Mouse (Mus musculus) lung, embryonic 16.5 days (tissue): Measurements from ENCODE around the gene 1700113H08Rik. TPM values are rescaled to one million over a fixed set of nuclear protein-coding genes. Genes with fewer than 3 reads are reported as not detected.
A peak's percentile ranks its signal among the peaks of the same experiment; 100 is the strongest.

ENCODE experiments used
- ATAC-seq: fragments of 200-750 bp; cut with Nextera tagmentation; 2 replicates; pipeline ENCODE4 v1.8.0; 2017; ENCODE audit warnings: low read depth, mild to moderate bottlenecking, moderate library complexity
- H3K27ac ChIP-seq: fragments of 300-500 bp; sonication (generic); 2 replicates; pipeline ENCODE4 v1.5.1; 2014; ENCODE audit warnings: mild to moderate bottlenecking, control low read depth, low read length
- H3K27me3 ChIP-seq: fragments of 300-500 bp; sonication (generic); 2 replicates; pipeline ENCODE4 v1.6.1; 2014; ENCODE audit warnings: low read depth, low read length, mixed read lengths; ENCODE audit not compliant: control insufficient read depth, insufficient read depth
- H3K36me3 ChIP-seq: fragments of 300-500 bp; sonication (generic); 2 replicates; pipeline ENCODE4 v1.6.1; 2014; ENCODE audit warnings: low read length; ENCODE audit not compliant: control insufficient read depth, insufficient read depth
- H3K4me1 ChIP-seq: fragments of 300-500 bp; sonication (generic); replicated peaks from 2 replicates; pipeline ENCODE4 v1.6.1; 2014; ENCODE audit warnings: low read length, mixed read lengths; ENCODE audit not compliant: control insufficient read depth, insufficient read depth
- H3K4me2 ChIP-seq: fragments of 300-500 bp; sonication (generic); 2 replicates; pipeline ENCODE4 v1.6.1; 2014; ENCODE audit warnings: low read depth, low read length, control low read depth
- H3K4me3 ChIP-seq: fragments of 300-500 bp; sonication (generic); 2 replicates; pipeline ENCODE4 v1.5.1; 2014; ENCODE audit warnings: mild to moderate bottlenecking, low read length, control low read depth
- H3K9ac ChIP-seq: fragments of 300-500 bp; sonication (generic); 2 replicates; pipeline ENCODE4 v1.6.1; 2014; ENCODE audit warnings: low read length, control low read depth
- H3K9me3 ChIP-seq: fragments of 300-500 bp; sonication (generic); 2 replicates; pipeline ENCODE4 v1.6.1; 2016; ENCODE audit warnings: low read length; ENCODE audit not compliant: control insufficient read depth
- WGBS: fragments of 180-500 bp; shearing (Covaris S2); extraction: QIAGEN DNeasy Blood & Tissue Kit; methylation state at CpG from one replicate; pipeline ENCODE4 v1.1.7; 2014; 5-methylcytosine and 5-hydroxymethylcytosine counted together
- polyA plus RNA-seq: library from polyadenylated mRNA; unstranded; fragments of >200 nt; fragmentation: Nextera tagmentation; extraction: Ambion mirVana; gene quantifications from 2 replicates; pipeline ENCODE4 v1.2.1, GENCODE M21; 2015

1700113H08Rik gene
- polyA plus RNA-seq, 1 experiment from 2014 or later, result not detected

- Histone ChIP-seq H3K4me2 (no peak overlapping the region), H3K36me3 (no peaks in the 10 kb centered on the region), H3K4me3 (no peak overlapping the region), H3K27me3 (0 out of 2 replicates have a peak, but pooled peaks cover 2% of the 10 kb centered on the region), H3K9me3 (no peaks in the 10 kb centered on the region), H3K27ac (no peak overlapping the region), H3K9ac (no peak overlapping the region), H3K4me1 (no peaks in the 10 kb centered on the region)
- 81% methylated on average over 8 of the region's 8 CpGs for WGBS
- ATAC-seq, result no peak
Observed at GRCm38 (mm10) chr10:87032768-87033167, 25.1 kb upstream of the 1700113H08Rik start.

GRCm38 (mm10) chr10:87035866-87036265 is 22.0 kb upstream of the 1700113H08Rik start:
- Histone ChIP-seq H3K27me3 (0 out of 2 replicates have a peak, but pooled peaks cover 2% of the 10 kb centered on the region), H3K9me3 (no peaks in the 10 kb centered on the region), H3K36me3 (no peaks in the 10 kb centered on the region), H3K4me2 (no peak overlapping the region), H3K4me3 (no peak overlapping the region), H3K27ac (no peak overlapping the region), H3K4me1 (no peaks in the 10 kb centered on the region), H3K9ac (no peak overlapping the region)
- 68% methylated on average over 15 of the region's 15 CpGs for WGBS
- ATAC-seq, result no peak

- Histone ChIP-seq H3K27me3 (0 out of 2 replicates have a peak, but pooled peaks cover 2% of the 10 kb centered on the region), H3K27ac (no peak overlapping the region), H3K4me3 (no peak overlapping the region), H3K4me1 (no peaks in the 10 kb centered on the region), H3K36me3 (no peaks in the 10 kb centered on the region), H3K4me2 (no peak overlapping the region), H3K9ac (no peak overlapping the region), H3K9me3 (no peaks in the 10 kb centered on the region)
- WGBS, result 36% methylated on average over 14 of the region's 14 CpGs
- no peak for ATAC-seq
Observed at GRCm38 (mm10) chr10:87036271-87036703, 21.6 kb upstream of the 1700113H08Rik start.

- ATAC-seq, result no peak
- 0 out of 2 replicates have a peak, but pooled peaks cover 2% of the 10 kb centered on the region for H3K27me3 ChIP-seq
- H3K36me3 ChIP-seq, result no peaks in the 10 kb centered on the region
- no peak overlapping the region for H3K4me3 ChIP-seq
- WGBS, result 38% methylated on average over 5 of the region's 5 CpGs
- H3K4me2 ChIP-seq, result no peak overlapping the region
- no peak overlapping the region for H3K27ac ChIP-seq
- no peaks in the 10 kb centered on the region for H3K9me3 ChIP-seq
- no peaks in the 10 kb centered on the region for H3K4me1 ChIP-seq
- H3K9ac ChIP-seq, result no peak overlapping the region
Observed at GRCm38 (mm10) chr10:87037062-87037461, 20.8 kb upstream of the 1700113H08Rik start.

GRCm38 (mm10) chr10:87039340-87039739 is 18.5 kb upstream of the 1700113H08Rik start:
- Histone ChIP-seq H3K36me3 (no peaks in the 10 kb centered on the region), H3K9me3 (no peaks in the 10 kb centered on the region), H3K4me1 (no peaks in the 10 kb centered on the region), H3K27me3 (0 out of 2 replicates have a peak, but pooled peaks cover 2% of the 10 kb centered on the region), H3K9ac (no peak overlapping the region), H3K27ac (no peak overlapping the region), H3K4me3 (no peak overlapping the region), H3K4me2 (no peak overlapping the region)
- WGBS, result 77% methylated on average over 6 of the region's 6 CpGs
- no peak for ATAC-seq

- Histone ChIP-seq H3K9me3 (no peaks in the 10 kb centered on the region), H3K27ac (no peak overlapping the region), H3K36me3 (no peaks in the 10 kb centered on the region), H3K4me1 (no peaks in the 10 kb centered on the region), H3K4me3 (no peak overlapping the region), H3K9ac (no peak overlapping the region), H3K4me2 (no peak overlapping the region), H3K27me3 (0 out of 2 replicates have a peak, but pooled peaks cover 2% of the 10 kb centered on the region)
- ATAC-seq, result no peak
- WGBS, result 78% methylated on average over 3 of the region's 3 CpGs
Observed at GRCm38 (mm10) chr10:87039800-87040199, 18.0 kb upstream of the 1700113H08Rik start.

GRCm38 (mm10) chr10:87041265-87041664 is 16.6 kb upstream of the 1700113H08Rik start:
- H3K9ac ChIP-seq, result no peak overlapping the region
- no peaks in the 10 kb centered on the region; the same call in 1 of the 2 replicates for H3K4me1 ChIP-seq
- H3K27ac ChIP-seq, result no peak overlapping the region
- H3K9me3 ChIP-seq, result no peaks in the 10 kb centered on the region
- no peak overlapping the region for H3K4me2 ChIP-seq
- H3K27me3 ChIP-seq, result no peaks in the 10 kb centered on the region
- no peak for ATAC-seq
- H3K36me3 ChIP-seq, result no peaks in the 10 kb centered on the region
- 84% methylated on average over 7 of the region's 7 CpGs for WGBS
- H3K4me3 ChIP-seq, result no peak overlapping the region

- no peaks in the 10 kb centered on the region for H3K9me3 ChIP-seq
- no peak overlapping the region for H3K4me2 ChIP-seq
- no peak overlapping the region for H3K9ac ChIP-seq
- 36% methylated on average over 3 of the region's 3 CpGs for WGBS
- 0 out of 2 replicates have a peak, but pooled peaks have one; percentile 20 for ATAC-seq
- H3K27ac ChIP-seq, result no peak overlapping the region
- no peaks in the 10 kb centered on the region; the same call in 1 of the 2 replicates for H3K4me1 ChIP-seq
- H3K4me3 ChIP-seq, result no peak overlapping the region
- H3K36me3 ChIP-seq, result no peaks in the 10 kb centered on the region
- H3K27me3 ChIP-seq, result no peaks in the 10 kb centered on the region
Observed at GRCm38 (mm10) chr10:87045273-87045672, 12.6 kb upstream of the 1700113H08Rik start.

- no peak overlapping the region for H3K27ac ChIP-seq
- no peaks in the 10 kb centered on the region for H3K9me3 ChIP-seq
- no peaks in the 10 kb centered on the region for H3K36me3 ChIP-seq
- no peaks in the 10 kb centered on the region; the same call in 1 of the 2 replicates for H3K4me1 ChIP-seq
- ATAC-seq, result no peak
- H3K4me2 ChIP-seq, result no peak overlapping the region
- no peak overlapping the region for H3K4me3 ChIP-seq
- no peak overlapping the region for H3K9ac ChIP-seq
- 40% methylated on average over 6 of the region's 6 CpGs for WGBS
- H3K27me3 ChIP-seq, result no peaks in the 10 kb centered on the region
Observed at GRCm38 (mm10) chr10:87046469-87046868, 11.4 kb upstream of the 1700113H08Rik start.
